Mouse (Mus musculus): ENCODE measurements around the gene Cyb5r4. TPM values are rescaled to one million over a fixed set of nuclear protein-coding genes. Genes with fewer than 3 reads are reported as not detected.
"Not testable (repeated sequence)": the region's sequence is repeated elsewhere in the genome, so short reads cannot be mapped to it uniquely, and the experiment has no call there.

Cyb5r4 gene
- total RNA-seq, 2 experiments from 2014 or later, result 29.2 to 30.5 TPM

GRCm38 (mm10) chr9:87127046-87127445 is 105.2 kb downstream of the Cyb5r4 start:
- intact Hi-C loops (cut with DNase I); DNase-seq: not testable (repeated sequence)

Other genes with a start within 250 kb of the Cyb5r4 start
- gene Snap91, start 141.4 kb upstream of the Cyb5r4 start, total RNA-seq (2021), result under 1 TPM; 0.13 to 0.42 TPM
- gene Ripply2, start 6.5 kb upstream of the Cyb5r4 start, total RNA-seq (2021), result not detected
- under 1 TPM in 1 of 2 experiments, not detected in 1; 0.20 TPM for gene Mrap2, start 122.3 kb downstream of the Cyb5r4 start, total RNA-seq (2021)
- gene Cep162, start 233.5 kb downstream of the Cyb5r4 start, total RNA-seq (2021), result 1 to 10 TPM; 1.5 to 2.4 TPM